Mouse (Mus musculus): ENCODE data around the gene Gm16867. TPM values are rescaled to one million over a fixed set of nuclear protein-coding genes. Genes with fewer than 3 reads are reported as not detected.
"Not testable (repeated sequence)": the region's sequence is repeated elsewhere in the genome, so short reads cannot be mapped to it uniquely, and the experiment has no call there.

Gm16867 gene
- polyA plus RNA-seq (2015; fragmentation: Nextera tagmentation; extraction: Ambion mirVana): not detected in 2 replicates

DNA sequence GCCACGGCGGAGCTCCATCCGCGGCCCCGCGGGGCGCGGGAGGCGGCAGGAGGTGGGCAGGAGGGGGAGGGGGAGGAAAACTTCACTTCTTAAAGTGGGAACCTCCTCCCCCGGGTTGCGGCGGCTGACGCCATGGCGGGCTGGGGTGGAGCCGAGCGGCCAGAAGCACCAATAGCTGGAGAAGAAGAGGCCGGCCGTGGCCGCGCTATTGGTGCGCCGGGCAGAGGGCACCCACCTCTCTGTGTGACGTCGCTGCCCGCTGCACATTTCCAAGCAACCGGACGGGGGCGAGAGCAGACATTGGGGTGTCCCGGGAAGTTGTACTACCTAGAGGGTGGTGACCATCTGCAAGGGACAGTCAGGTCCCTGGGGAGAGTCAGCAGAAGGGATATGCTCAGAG lies at the start of gene Gm16867:
TSS of gene Gm16867 (minus strand) at position 189 of the 400 bp plus-strand sequence.
- not testable (repeated sequence) for H3K4me1 ChIP-seq (ENCODE audit: control insufficient read depth, insufficient read depth, low read depth, low read length); H3K4me3 ChIP-seq (ENCODE audit: low read length); H3K27me3 ChIP-seq (replicated peaks; ENCODE audit: control insufficient read depth, insufficient read depth, low read length); H3K9me3 ChIP-seq (ENCODE audit: control insufficient read depth, low read length); H3K9ac ChIP-seq (ENCODE audit: low read depth, low read length); H3K4me2 ChIP-seq (ENCODE audit: low read length); H3K27ac ChIP-seq (ENCODE audit: low read depth, low read length); H3K36me3 ChIP-seq (ENCODE audit: control insufficient read depth, insufficient read depth, low read length)
- no CpG with 5 or more reads among the region's 29 CpGs for WGBS
- ATAC-seq: peak; percentile 100

DNA sequence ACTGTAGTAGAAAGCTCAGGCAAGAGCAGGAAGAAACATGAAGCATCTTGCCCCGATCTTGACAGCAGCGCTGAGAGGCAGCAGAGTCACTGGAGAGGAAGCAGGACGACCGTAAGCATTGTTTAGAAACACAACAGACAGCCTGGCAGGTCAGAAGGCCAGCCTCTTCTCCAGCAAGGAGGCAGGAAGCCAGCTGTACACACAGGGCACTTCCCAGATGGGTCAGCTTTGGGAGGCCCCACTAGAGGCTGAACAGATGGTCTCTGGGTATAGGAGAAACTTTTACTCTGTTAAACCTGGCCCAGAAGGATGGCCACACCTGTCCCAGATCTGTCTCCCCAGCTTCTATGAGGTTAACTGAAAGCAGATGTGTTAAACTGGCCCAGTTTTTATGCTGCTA lies 44.1 kb upstream of the Gm16867 start:
- not testable (repeated sequence) for H3K27ac ChIP-seq (ENCODE audit: low read depth, low read length); ATAC-seq; H3K36me3 ChIP-seq (ENCODE audit: control insufficient read depth, insufficient read depth, low read length); H3K27me3 ChIP-seq (replicated peaks; ENCODE audit: control insufficient read depth, insufficient read depth, low read length); H3K4me3 ChIP-seq (ENCODE audit: low read length); H3K9ac ChIP-seq (ENCODE audit: low read depth, low read length); H3K4me1 ChIP-seq (ENCODE audit: control insufficient read depth, insufficient read depth, low read depth, low read length); H3K9me3 ChIP-seq (ENCODE audit: control insufficient read depth, low read length); H3K4me2 ChIP-seq (ENCODE audit: low read length)
- no CpG with 5 or more reads among the region's 4 CpGs for WGBS

GRCm38 (mm10) chr14:69545052-69545451 lies 41.9 kb upstream of the Gm16867 start:
- H3K27me3 ChIP-seq (replicated peaks; ENCODE audit: control insufficient read depth, insufficient read depth, low read length); H3K4me2 ChIP-seq (ENCODE audit: low read length); H3K27ac ChIP-seq (ENCODE audit: low read depth, low read length); ATAC-seq; H3K36me3 ChIP-seq (ENCODE audit: control insufficient read depth, insufficient read depth, low read length); H3K9ac ChIP-seq (ENCODE audit: low read depth, low read length); H3K4me1 ChIP-seq (ENCODE audit: control insufficient read depth, insufficient read depth, low read depth, low read length); H3K4me3 ChIP-seq (ENCODE audit: low read length); H3K9me3 ChIP-seq (ENCODE audit: control insufficient read depth, low read length): not testable (repeated sequence)
- no CpG with 5 or more reads among the region's 2 CpGs for WGBS

DNA sequence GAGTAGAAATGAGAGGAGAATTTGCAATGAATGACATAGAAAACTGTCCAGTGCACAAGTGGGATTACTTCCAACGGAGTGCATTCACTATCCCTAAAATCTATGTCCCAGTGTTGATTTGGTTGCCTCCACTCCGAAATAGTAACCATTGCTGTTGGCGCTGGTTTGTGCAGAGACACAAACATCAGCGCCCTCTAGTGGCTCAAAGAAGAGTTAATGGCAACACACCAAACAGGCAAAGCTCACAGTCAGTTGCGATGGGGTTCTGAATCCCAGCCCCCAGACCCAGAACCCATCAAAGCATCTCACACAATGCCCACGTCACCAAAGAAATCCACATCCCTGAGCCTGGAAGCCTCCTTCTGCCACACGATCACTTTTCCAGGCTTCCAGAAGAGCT lies 40.9 kb upstream of the Gm16867 start:
- H3K27ac ChIP-seq (ENCODE audit: low read depth, low read length); H3K4me2 ChIP-seq (ENCODE audit: low read length); H3K36me3 ChIP-seq (ENCODE audit: control insufficient read depth, insufficient read depth, low read length); ATAC-seq; H3K27me3 ChIP-seq (replicated peaks; ENCODE audit: control insufficient read depth, insufficient read depth, low read length); H3K9me3 ChIP-seq (ENCODE audit: control insufficient read depth, low read length); H3K4me1 ChIP-seq (ENCODE audit: control insufficient read depth, insufficient read depth, low read depth, low read length); H3K4me3 ChIP-seq (ENCODE audit: low read length); H3K9ac ChIP-seq (ENCODE audit: low read depth, low read length): not testable (repeated sequence)
- no CpG with 5 or more reads among the region's 7 CpGs for WGBS

DNA sequence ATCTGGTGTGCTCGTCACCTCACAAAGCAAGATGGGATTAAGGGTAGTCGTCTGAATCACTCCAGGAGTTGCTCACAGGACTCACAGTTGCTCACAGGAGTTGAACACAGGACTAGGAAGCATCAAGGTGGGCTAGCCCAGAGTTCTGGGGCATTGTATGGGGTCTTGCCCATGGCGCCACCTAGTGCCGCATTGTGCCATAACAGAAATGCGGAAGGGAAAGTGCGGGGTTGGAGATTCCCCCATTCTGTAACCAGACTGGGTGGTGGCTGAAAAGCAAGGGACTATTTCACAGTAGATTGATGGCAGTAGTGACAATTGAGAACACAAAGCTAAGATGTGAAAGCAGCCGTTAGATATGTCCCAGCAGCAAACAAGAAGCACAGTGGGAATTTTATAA lies 39.5 kb upstream of the Gm16867 start:
- not testable (repeated sequence) for H3K9me3 ChIP-seq (ENCODE audit: control insufficient read depth, low read length)

DNA sequence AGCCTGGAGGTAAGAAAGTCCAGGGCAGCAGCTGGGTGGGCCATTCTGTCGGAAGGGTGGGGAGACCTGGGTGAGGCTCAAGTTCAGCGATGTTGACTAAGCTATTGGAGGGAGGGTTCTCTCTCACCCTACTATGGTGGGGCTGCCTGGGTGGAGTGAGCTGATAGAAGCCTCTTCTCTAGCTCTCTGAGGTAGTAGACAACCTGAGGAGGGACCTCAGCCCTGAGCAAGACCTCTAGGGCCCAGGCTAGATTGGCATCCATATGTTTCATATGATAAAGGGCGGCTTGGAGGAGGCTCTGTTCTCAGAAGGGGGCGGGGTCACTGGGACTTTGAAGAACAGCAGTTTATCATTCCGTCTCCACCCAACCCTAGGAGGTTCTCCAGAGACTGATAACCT lies 37.0 kb upstream of the Gm16867 start:
- not testable (repeated sequence) for H3K9me3 ChIP-seq (ENCODE audit: control insufficient read depth, low read length); H3K4me1 ChIP-seq (ENCODE audit: control insufficient read depth, insufficient read depth, low read depth, low read length); H3K4me2 ChIP-seq (ENCODE audit: low read length); H3K27me3 ChIP-seq (replicated peaks; ENCODE audit: control insufficient read depth, insufficient read depth, low read length); H3K4me3 ChIP-seq (ENCODE audit: low read length); H3K36me3 ChIP-seq (ENCODE audit: control insufficient read depth, insufficient read depth, low read length); ATAC-seq; H3K27ac ChIP-seq (ENCODE audit: low read depth, low read length); H3K9ac ChIP-seq (ENCODE audit: low read depth, low read length)
- WGBS: no CpG with 5 or more reads among the region's 5 CpGs

More for the DNA sequence above, 39.5 kb upstream of the Gm16867 start:
- H3K9ac ChIP-seq (ENCODE audit: low read depth, low read length); H3K27ac ChIP-seq (ENCODE audit: low read depth, low read length); H3K4me2 ChIP-seq (ENCODE audit: low read length); H3K27me3 ChIP-seq (replicated peaks; ENCODE audit: control insufficient read depth, insufficient read depth, low read length); H3K36me3 ChIP-seq (ENCODE audit: control insufficient read depth, insufficient read depth, low read length); H3K4me1 ChIP-seq (ENCODE audit: control insufficient read depth, insufficient read depth, low read depth, low read length); ATAC-seq; H3K4me3 ChIP-seq (ENCODE audit: low read length): not testable (repeated sequence)
- WGBS: no CpG with 5 or more reads among the region's 7 CpGs

DNA sequence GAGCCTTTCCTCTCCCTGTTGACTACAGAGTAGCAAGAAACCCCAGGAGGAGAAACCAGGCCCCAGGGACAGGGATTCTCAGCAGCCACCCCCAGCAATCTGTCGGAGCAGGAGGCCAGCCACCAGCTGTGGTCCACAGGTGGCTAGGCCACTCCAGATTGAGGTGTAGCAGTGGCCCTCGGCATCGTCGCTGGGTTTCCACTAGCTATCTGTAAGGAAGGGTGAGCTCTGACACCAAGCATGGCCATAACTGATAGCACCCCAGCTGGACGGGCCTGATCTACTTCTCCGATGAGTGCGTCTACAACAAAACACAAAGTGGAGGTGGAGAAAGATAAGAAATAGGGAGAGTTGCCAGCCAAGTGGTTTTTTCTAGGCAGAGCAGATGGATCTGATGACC lies 33.4 kb upstream of the Gm16867 start:
- H3K36me3 ChIP-seq (ENCODE audit: control insufficient read depth, insufficient read depth, low read length); H3K9me3 ChIP-seq (ENCODE audit: control insufficient read depth, low read length); H3K4me3 ChIP-seq (ENCODE audit: low read length); H3K27me3 ChIP-seq (replicated peaks; ENCODE audit: control insufficient read depth, insufficient read depth, low read length); H3K4me1 ChIP-seq (ENCODE audit: control insufficient read depth, insufficient read depth, low read depth, low read length); H3K27ac ChIP-seq (ENCODE audit: low read depth, low read length); ATAC-seq; H3K9ac ChIP-seq (ENCODE audit: low read depth, low read length); H3K4me2 ChIP-seq (ENCODE audit: low read length): not testable (repeated sequence)
- WGBS: no CpG with 5 or more reads among the region's 7 CpGs

GRCm38 (mm10) chr14:69526202-69526601 lies 23.0 kb upstream of the Gm16867 start:
- H3K4me2 ChIP-seq (ENCODE audit: low read length); H3K9ac ChIP-seq (ENCODE audit: low read depth, low read length); H3K4me1 ChIP-seq (ENCODE audit: control insufficient read depth, insufficient read depth, low read depth, low read length); H3K9me3 ChIP-seq (ENCODE audit: control insufficient read depth, low read length); H3K4me3 ChIP-seq (ENCODE audit: low read length); H3K27me3 ChIP-seq (replicated peaks; ENCODE audit: control insufficient read depth, insufficient read depth, low read length); H3K36me3 ChIP-seq (ENCODE audit: control insufficient read depth, insufficient read depth, low read length); H3K27ac ChIP-seq (ENCODE audit: low read depth, low read length); ATAC-seq: not testable (repeated sequence)
- WGBS: no CpG with 5 or more reads among the region's 1 CpGs

DNA sequence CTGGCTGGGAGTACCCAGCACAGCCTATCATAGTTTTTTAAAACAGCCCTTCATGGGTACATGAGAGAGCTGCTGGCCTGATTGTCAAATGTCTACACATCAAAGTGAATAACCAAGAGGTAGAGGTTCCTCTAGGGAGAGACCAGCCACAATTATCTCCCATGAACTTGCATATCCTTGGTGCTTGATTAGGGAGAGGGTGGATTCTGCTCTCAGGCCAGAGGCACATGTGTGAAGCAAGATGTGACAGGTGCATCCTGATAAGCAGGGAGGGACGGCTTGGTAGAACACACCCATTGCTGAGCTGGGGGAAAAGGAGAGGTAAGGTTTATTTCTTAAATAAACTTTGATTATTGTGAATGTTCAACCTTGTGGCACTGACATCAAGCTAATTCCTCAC lies 19.8 kb upstream of the Gm16867 start:
- H3K9me3 ChIP-seq (ENCODE audit: control insufficient read depth, low read length); H3K4me1 ChIP-seq (ENCODE audit: control insufficient read depth, insufficient read depth, low read depth, low read length); ATAC-seq; H3K9ac ChIP-seq (ENCODE audit: low read depth, low read length); H3K36me3 ChIP-seq (ENCODE audit: control insufficient read depth, insufficient read depth, low read length); H3K27ac ChIP-seq (ENCODE audit: low read depth, low read length); H3K4me2 ChIP-seq (ENCODE audit: low read length); H3K27me3 ChIP-seq (replicated peaks; ENCODE audit: control insufficient read depth, insufficient read depth, low read length); H3K4me3 ChIP-seq (ENCODE audit: low read length): not testable (repeated sequence)
- WGBS: no CpG with 5 or more reads among the region's 1 CpGs

GRCm38 (mm10) chr14:69520810-69521209 lies 17.6 kb upstream of the Gm16867 start:
- ATAC-seq; H3K4me3 ChIP-seq (ENCODE audit: low read length); H3K9me3 ChIP-seq (ENCODE audit: control insufficient read depth, low read length); H3K9ac ChIP-seq (ENCODE audit: low read depth, low read length); H3K27me3 ChIP-seq (replicated peaks; ENCODE audit: control insufficient read depth, insufficient read depth, low read length); H3K27ac ChIP-seq (ENCODE audit: low read depth, low read length); H3K4me2 ChIP-seq (ENCODE audit: low read length); H3K4me1 ChIP-seq (ENCODE audit: control insufficient read depth, insufficient read depth, low read depth, low read length); H3K36me3 ChIP-seq (ENCODE audit: control insufficient read depth, insufficient read depth, low read length): not testable (repeated sequence)
- no CpG with 5 or more reads among the region's 2 CpGs for WGBS
